ENCODE assay signal across 8 mouse cellular contexts in genomic region chr11:102219247-102219993, GRCm38 (mm10). TPM values are rescaled to one million over a fixed set of nuclear protein-coding genes. Genes with fewer than 3 reads are reported as not detected.
A peak's percentile ranks its signal among the peaks of the same experiment; 100 is the strongest.
DNase-seq lines count a peak whose midpoint lies in the region; ATAC-seq and TF ChIP-seq lines count a peak whose summit lies in the region.

No protein-coding gene starts in this region.

- peak overlapping the region; percentile 63 for H3K4me3 ChIP-seq in heart, embryonic 13.5 days
- no peak overlapping the region for H3K4me3 ChIP-seq in bone marrow, adult 2 months (replicated peaks; ENCODE audit: control insufficient read depth, low read depth, low read length)
- peak overlapping the region; percentile 39 for H3K4me3 ChIP-seq in forebrain, embryonic 10.5 days
- H3K4me3 ChIP-seq in kidney, postnatal 0 days (replicated peaks; ENCODE audit: low read depth, low read length): peak overlapping the region; percentile 16; the same call in 1 of the 2 replicates
- H3K4me3 ChIP-seq in neural tube, embryonic 13.5 days: peak overlapping the region; percentile 18; the same call in 1 of the 2 replicates

- DNase-seq in heart, postnatal 25 days (ENCODE audit: low spot score): no peak
- no peak for DNase-seq in forebrain, embryonic 10.5 days (ENCODE audit: extremely low spot score, low spot score)
- no peak for DNase-seq in kidney, postnatal 0 days (ENCODE audit: low spot score)
- no peak for DNase-seq in urinary bladder, postnatal 36 days (ENCODE audit: low spot score in 2 of 2)
- DNase-seq in left cerebral cortex, postnatal 36 days (ENCODE audit: low spot score in 2 of 2): no peak

- peaks cover 26% of the 10 kb centered on the region for H3K36me3 ChIP-seq in heart, embryonic 13.5 days
- peaks cover 14% of the 10 kb centered on the region for H3K36me3 ChIP-seq in forebrain, embryonic 10.5 days (replicated peaks)
- 0 out of 2 replicates have a peak, but pooled peaks cover 9% of the 10 kb centered on the region for H3K36me3 ChIP-seq in kidney, postnatal 0 days (ENCODE audit: insufficient read depth, low read length)
- H3K36me3 ChIP-seq in neural tube, embryonic 13.5 days: peaks cover 43% of the 10 kb centered on the region

- peak overlapping the region; percentile 86 for H3K4me2 ChIP-seq in heart, embryonic 13.5 days
- peak overlapping the region; percentile 50 for H3K4me2 ChIP-seq in kidney, postnatal 0 days (ENCODE audit: low read length)
- H3K4me2 ChIP-seq in neural tube, embryonic 13.5 days: peak overlapping the region; percentile 51

- 42% methylated on average over 14 of the region's 14 CpGs for WGBS in heart, embryonic 13.5 days
- 29% methylated on average over 14 of the region's 14 CpGs for WGBS in bone marrow, adult 2 months
- WGBS in forebrain, embryonic 10.5 days: 77% methylated on average over 14 of the region's 14 CpGs
- 57% methylated on average over 14 of the region's 14 CpGs for WGBS in kidney, postnatal 0 days
- 60% methylated on average over 14 of the region's 14 CpGs for WGBS in neural tube, embryonic 13.5 days

- no peaks in the 10 kb centered on the region for H3K9me3 ChIP-seq in heart, embryonic 13.5 days
- no peaks in the 10 kb centered on the region for H3K9me3 ChIP-seq in forebrain, embryonic 10.5 days
- no peaks in the 10 kb centered on the region for H3K9me3 ChIP-seq in kidney, postnatal 0 days (replicated peaks; ENCODE audit: low read length)
- no peaks in the 10 kb centered on the region for H3K9me3 ChIP-seq in neural tube, embryonic 13.5 days

- H3K9ac ChIP-seq in heart, embryonic 13.5 days: peak overlapping the region; percentile 77
- 0 out of 2 replicates have a peak overlapping the region, but pooled peaks have one; percentile 25 for H3K9ac ChIP-seq in kidney, postnatal 0 days (ENCODE audit: low read depth, low read length)
- peak overlapping the region; percentile 59 for H3K9ac ChIP-seq in neural tube, embryonic 13.5 days

- intact Hi-C loops in heart, postnatal 25 days (cut with DNase I): loop anchor here (5.0 kb wide), 1 partner anchor 213 kb away; the partner anchor contains the start of gene Grn
- intact Hi-C loops in left cerebral cortex, postnatal 36 days (cut with DNase I): no loop called here

- ATAC-seq in heart, embryonic 13.5 days (ENCODE audit: extremely low read depth, insufficient number of reproducible peaks, low FRiP score, low TSS enrichment): no peak; the same call in 1 of the 2 replicates
- no peak for ATAC-seq in kidney, postnatal 0 days (replicated peaks; ENCODE audit: low FRiP score, low read depth)
- 0 out of 2 replicates have a peak, but pooled peaks have one; percentile 19 for ATAC-seq in neural tube, embryonic 13.5 days (ENCODE audit: low read depth)

- no peak for TF ChIP-seq POLR2A in bone marrow, adult 2 months (IDR thresholded peaks at IDR 0.05; ENCODE audit: borderline replicate concordance, control insufficient read depth, low read depth, low read length)

- peak overlapping the region; percentile 98 for H3K27ac ChIP-seq in heart, embryonic 13.5 days (replicated peaks)
- peak overlapping the region; percentile 52; the same call in 1 of the 2 replicates for H3K27ac ChIP-seq in bone marrow, adult 2 months (ENCODE audit: control insufficient read depth, insufficient read depth, low read depth, low read length, poor library complexity)
- peak overlapping the region; percentile 82 for H3K27ac ChIP-seq in forebrain, embryonic 10.5 days
- H3K27ac ChIP-seq in kidney, postnatal 0 days: peak overlapping the region; percentile 82
- H3K27ac ChIP-seq in neural tube, embryonic 13.5 days (replicated peaks): peak overlapping the region; percentile 80

- TF ChIP-seq CTCF in bone marrow, adult 2 months (IDR thresholded peaks at IDR 0.05; ENCODE audit: control insufficient read depth, insufficient read depth, low read length): no peak
- TF ChIP-seq CTCF in kidney, postnatal 0 days (IDR thresholded peaks at IDR 0.05; ENCODE audit: low read depth): no peak

- no peaks in the 10 kb centered on the region for H3K27me3 ChIP-seq in heart, embryonic 13.5 days (replicated peaks)
- peaks cover 12% of the 10 kb centered on the region for H3K27me3 ChIP-seq in forebrain, embryonic 10.5 days (ENCODE audit: poor library complexity, severe bottlenecking)
- H3K27me3 ChIP-seq in kidney, postnatal 0 days (ENCODE audit: insufficient read depth, low read length): no peaks in the 10 kb centered on the region
- no peaks in the 10 kb centered on the region for H3K27me3 ChIP-seq in neural tube, embryonic 13.5 days

- peaks cover 96% of the 10 kb centered on the region for H3K4me1 ChIP-seq in heart, embryonic 13.5 days
- peaks cover 10% of the 10 kb centered on the region for H3K4me1 ChIP-seq in bone marrow, adult 2 months (ENCODE audit: control insufficient read depth, insufficient read depth, low read length)
- H3K4me1 ChIP-seq in forebrain, embryonic 10.5 days: peaks cover 87% of the 10 kb centered on the region
- peaks cover 74% of the 10 kb centered on the region for H3K4me1 ChIP-seq in kidney, postnatal 0 days (replicated peaks; ENCODE audit: insufficient read depth, low read length)
- H3K4me1 ChIP-seq in neural tube, embryonic 13.5 days (replicated peaks): peaks cover 91% of the 10 kb centered on the region

RNA-seq across cellular contexts. Expression of gene Hdac5, which starts 10.5 kb away (rescaled TPM):
- polyA plus RNA-seq in heart, embryonic 13.5 days (2015; fragmentation: Nextera tagmentation; extraction: Ambion mirVana): 82.9 and 89.4 TPM in 2 replicates
- 100 to 1,000 TPM; 129 to 136 TPM for total RNA-seq in heart, postnatal 25 days (2021)
- 45.9 and 89.1 TPM in 2 replicates for polyA plus RNA-seq in bone marrow, adult 2 months (2011; ENCODE audit: insufficient read depth, insufficient read length, low replicate concordance, missing spikeins)
- 39.8 and 44.6 TPM in 2 replicates for polyA plus RNA-seq in forebrain, embryonic 10.5 days (2016; fragmentation: Nextera tagmentation; extraction: Ambion mirVana)
- 38.1 and 39.3 TPM in 2 replicates for polyA plus RNA-seq in kidney, postnatal 0 days (2015; fragmentation: Nextera tagmentation; extraction: Ambion mirVana)
- 84.4 and 88.7 TPM in 2 replicates for polyA plus RNA-seq in neural tube, embryonic 13.5 days (2015; fragmentation: Nextera tagmentation; extraction: Ambion mirVana)
- 100 to 1,000 TPM; 270 to 275 TPM for total RNA-seq in left cerebral cortex, postnatal 36 days (2021)

RNA-seq across cellular contexts. Expression of gene BC030867, which starts 29.3 kb away (rescaled TPM):
- polyA plus RNA-seq in heart, embryonic 13.5 days (2015; fragmentation: Nextera tagmentation; extraction: Ambion mirVana): 12.3 and 13.5 TPM in 2 replicates
- total RNA-seq in heart, postnatal 25 days (2021): under 1 TPM; 0.10 to 0.39 TPM
- 18.5 and 39.2 TPM in 2 replicates for polyA plus RNA-seq in bone marrow, adult 2 months (2011; ENCODE audit: insufficient read depth, insufficient read length, low replicate concordance, missing spikeins)
- polyA plus RNA-seq in forebrain, embryonic 10.5 days (2016; fragmentation: Nextera tagmentation; extraction: Ambion mirVana): 27.3 TPM in 2 replicates
- polyA plus RNA-seq in kidney, postnatal 0 days (2015; fragmentation: Nextera tagmentation; extraction: Ambion mirVana): 6.3 and 9.2 TPM in 2 replicates
- polyA plus RNA-seq in neural tube, embryonic 13.5 days (2015; fragmentation: Nextera tagmentation; extraction: Ambion mirVana): 1.9 and 3.7 TPM in 2 replicates
- 1 to 10 TPM; 1.2 TPM for total RNA-seq in left cerebral cortex, postnatal 36 days (2021)

RNA-seq across cellular contexts. Expression of gene G6pc3, which starts 30.0 kb away (rescaled TPM):
- polyA plus RNA-seq in heart, embryonic 13.5 days (2015; fragmentation: Nextera tagmentation; extraction: Ambion mirVana): 25.6 and 29.3 TPM in 2 replicates
- 10 to 100 TPM; 40.3 to 41.8 TPM for total RNA-seq in heart, postnatal 25 days (2021)
- 13.9 and 26.5 TPM in 2 replicates for polyA plus RNA-seq in bone marrow, adult 2 months (2011; ENCODE audit: insufficient read depth, insufficient read length, low replicate concordance, missing spikeins)
- polyA plus RNA-seq in forebrain, embryonic 10.5 days (2016; fragmentation: Nextera tagmentation; extraction: Ambion mirVana): 38.0 and 39.5 TPM in 2 replicates
- 41.4 and 43.6 TPM in 2 replicates for polyA plus RNA-seq in kidney, postnatal 0 days (2015; fragmentation: Nextera tagmentation; extraction: Ambion mirVana)
- polyA plus RNA-seq in neural tube, embryonic 13.5 days (2015; fragmentation: Nextera tagmentation; extraction: Ambion mirVana): 29.1 and 31.6 TPM in 2 replicates
- 10 to 100 TPM; 56.1 to 67.2 TPM for total RNA-seq in left cerebral cortex, postnatal 36 days (2021)

RNA-seq across cellular contexts. Expression of gene Lsm12, which starts 34.3 kb away (rescaled TPM):
- polyA plus RNA-seq in heart, embryonic 13.5 days (2015; fragmentation: Nextera tagmentation; extraction: Ambion mirVana): 80.7 and 97.0 TPM in 2 replicates
- 10 to 100 TPM; 46.6 to 51.5 TPM for total RNA-seq in heart, postnatal 25 days (2021)
- 40.1 and 43.4 TPM in 2 replicates for polyA plus RNA-seq in bone marrow, adult 2 months (2011; ENCODE audit: insufficient read depth, insufficient read length, low replicate concordance, missing spikeins)
- polyA plus RNA-seq in forebrain, embryonic 10.5 days (2016; fragmentation: Nextera tagmentation; extraction: Ambion mirVana): 137 and 141 TPM in 2 replicates
- 111 and 123 TPM in 2 replicates for polyA plus RNA-seq in kidney, postnatal 0 days (2015; fragmentation: Nextera tagmentation; extraction: Ambion mirVana)
- polyA plus RNA-seq in neural tube, embryonic 13.5 days (2015; fragmentation: Nextera tagmentation; extraction: Ambion mirVana): 112 and 116 TPM in 2 replicates
- 10 to 100 TPM; 58.0 to 58.7 TPM for total RNA-seq in left cerebral cortex, postnatal 36 days (2021)

RNA-seq across cellular contexts. Expression of gene Asb16, which starts 49.1 kb away (rescaled TPM):
- polyA plus RNA-seq in heart, embryonic 13.5 days (2015; fragmentation: Nextera tagmentation; extraction: Ambion mirVana): 0.09 TPM in 1 of 2 replicates, not detected in the other
- total RNA-seq in heart, postnatal 25 days (2021): under 1 TPM; 0.61 to 0.68 TPM
- 0.52 TPM in 1 of 2 replicates, not detected in the other for polyA plus RNA-seq in bone marrow, adult 2 months (2011; ENCODE audit: insufficient read depth, insufficient read length, low replicate concordance, missing spikeins)
- 0.05 and 0.06 TPM in 2 replicates for polyA plus RNA-seq in forebrain, embryonic 10.5 days (2016; fragmentation: Nextera tagmentation; extraction: Ambion mirVana)
- 0.09 TPM in 1 of 2 replicates, not detected in the other for polyA plus RNA-seq in kidney, postnatal 0 days (2015; fragmentation: Nextera tagmentation; extraction: Ambion mirVana)
- polyA plus RNA-seq in neural tube, embryonic 13.5 days (2015; fragmentation: Nextera tagmentation; extraction: Ambion mirVana): not detected in 2 replicates
- total RNA-seq in left cerebral cortex, postnatal 36 days (2021): 1 to 10 TPM; 1.2 to 1.7 TPM

Comparison
In these comparisons a context has a peak if more than half of its experiments do, and no peak if none do; other contexts are left out.
1. H3K9ac ChIP-seq: peak in every context shown above with its lines; median percentile 77 in heart, embryonic 13.5 days; 59 in neural tube, embryonic 13.5 days; 25 in kidney, postnatal 0 days.